Mouse (Mus musculus): ENCODE measurements around the gene Fam163b. TPM values are rescaled to one million over a fixed set of nuclear protein-coding genes. Genes with fewer than 3 reads are reported as not detected.

The Fam163b gene
- polyA plus RNA-seq, 1 experiment, result 129 TPM

- peaks cover 22% of the 10 kb centered on the region for H3K4me1 ChIP-seq (ENCODE audit: control insufficient read depth, insufficient read depth, low read length)
- H3K4me3 ChIP-seq (ENCODE audit: insufficient read depth, low read length), result no peak within 1 kb of the TSS
- TF ChIP-seq POLR2A (IDR thresholded peaks at IDR 0.05; ENCODE audit: extremely low read depth, insufficient read depth, low read length) (no peak), CTCF (IDR thresholded peaks at IDR 0.05; ENCODE audit: extremely low read depth, insufficient read depth, low read length) (no peak)
- H3K27ac ChIP-seq (ENCODE audit: insufficient read depth, low read length), result 0 out of 2 replicates have a peak within 1 kb of the TSS, but pooled peaks have one; percentile 5
Measured at GRCm38 (mm10) chr2:27164796-27165590, 22.7 kb upstream of the Fam163b start, which contains the start of gene Dbh. Gene Dbh, plus strand, starts transcription at chr2:27165233.

DNA sequence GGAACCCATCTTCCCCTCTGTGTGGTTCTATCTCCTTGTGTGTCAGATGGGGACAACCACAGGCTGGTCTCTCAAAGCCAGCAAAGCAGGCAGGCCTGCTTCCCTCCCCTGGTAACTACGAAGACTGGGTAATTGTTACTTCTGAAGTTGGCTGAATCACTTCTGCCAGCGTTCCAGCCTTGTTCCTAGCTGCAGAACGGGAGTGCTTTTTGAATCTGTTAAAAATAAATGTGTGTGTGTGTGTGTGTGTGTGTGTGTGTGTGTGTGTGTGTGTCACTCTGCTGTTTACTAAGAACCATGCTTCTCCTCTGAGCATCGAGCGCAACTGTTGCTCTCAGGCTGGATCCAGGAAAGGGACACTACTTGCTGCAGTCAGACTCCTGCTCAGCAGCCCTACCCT, 21.6 kb upstream of the Fam163b start:
- TF ChIP-seq CTCF (IDR thresholded peaks at IDR 0.05; ENCODE audit: extremely low read depth, insufficient read depth, low read length) (no peak), POLR2A (IDR thresholded peaks at IDR 0.05; ENCODE audit: extremely low read depth, insufficient read depth, low read length) (no peak)
- Histone ChIP-seq H3K4me3 (ENCODE audit: insufficient read depth, low read length) (no peak overlapping the region), H3K4me1 (ENCODE audit: control insufficient read depth, insufficient read depth, low read length) (peaks cover 22% of the 10 kb centered on the region), H3K27ac (ENCODE audit: insufficient read depth, low read length) (no peak overlapping the region)

DNA sequence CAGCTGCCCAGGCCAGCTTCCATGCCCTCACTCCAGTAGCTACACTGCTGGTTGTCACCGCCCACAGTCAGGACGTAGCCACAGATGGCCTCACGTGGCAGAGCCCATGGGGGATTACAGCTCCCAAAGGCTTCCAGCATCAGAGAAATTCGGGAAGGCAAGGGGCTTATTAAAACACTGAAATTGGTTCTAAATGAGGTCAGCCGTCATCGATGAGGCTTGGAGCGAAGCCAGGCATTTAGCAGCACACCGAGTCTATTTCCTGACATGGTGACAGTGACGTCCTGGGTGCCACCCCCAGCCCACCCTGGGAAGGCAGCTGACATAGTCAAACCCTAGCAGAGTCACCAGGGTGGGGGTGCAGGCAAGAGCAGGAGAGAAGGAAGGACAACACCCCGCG, 20.4 kb upstream of the Fam163b start:
- TF ChIP-seq POLR2A (IDR thresholded peaks at IDR 0.05; ENCODE audit: extremely low read depth, insufficient read depth, low read length) (no peak), CTCF (IDR thresholded peaks at IDR 0.05; ENCODE audit: extremely low read depth, insufficient read depth, low read length) (no peak)
- Histone ChIP-seq H3K4me1 (ENCODE audit: control insufficient read depth, insufficient read depth, low read length) (peaks cover 22% of the 10 kb centered on the region), H3K27ac (ENCODE audit: insufficient read depth, low read length) (no peak overlapping the region), H3K4me3 (ENCODE audit: insufficient read depth, low read length) (no peak overlapping the region)

DNA sequence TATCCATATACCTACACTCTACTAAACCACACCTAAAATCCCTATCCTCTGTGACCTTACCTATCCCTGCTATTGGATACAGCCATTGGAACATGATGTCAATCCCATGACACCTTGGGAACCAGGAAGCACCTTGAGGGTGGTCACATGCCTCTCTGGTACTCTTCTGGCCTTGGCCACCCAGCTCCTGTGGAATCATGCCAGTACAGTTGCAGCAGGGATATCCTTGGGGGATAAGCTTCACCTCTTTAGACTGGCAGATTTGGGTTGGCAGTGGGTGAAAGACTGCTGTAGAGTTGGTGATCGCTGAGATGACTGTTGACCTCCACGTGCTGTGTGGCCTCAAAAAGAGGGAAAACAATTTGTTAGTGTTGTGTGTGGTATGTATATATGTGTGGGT, 19.2 kb upstream of the Fam163b start:
- TF ChIP-seq POLR2A (IDR thresholded peaks at IDR 0.05; ENCODE audit: extremely low read depth, insufficient read depth, low read length), result no peak
- no peak for TF ChIP-seq CTCF (IDR thresholded peaks at IDR 0.05; ENCODE audit: extremely low read depth, insufficient read depth, low read length)
- no peak overlapping the region for H3K4me3 ChIP-seq (ENCODE audit: insufficient read depth, low read length)
- H3K27ac ChIP-seq (ENCODE audit: insufficient read depth, low read length), result no peak overlapping the region
- peaks cover 19% of the 10 kb centered on the region for H3K4me1 ChIP-seq (ENCODE audit: control insufficient read depth, insufficient read depth, low read length)

- Histone ChIP-seq H3K4me3 (ENCODE audit: insufficient read depth, low read length) (no peak overlapping the region), H3K27ac (ENCODE audit: insufficient read depth, low read length) (no peak overlapping the region), H3K4me1 (ENCODE audit: control insufficient read depth, insufficient read depth, low read length) (no peaks in the 10 kb centered on the region)
- TF ChIP-seq CTCF (IDR thresholded peaks at IDR 0.05; ENCODE audit: extremely low read depth, insufficient read depth, low read length), result no peak
- TF ChIP-seq POLR2A (IDR thresholded peaks at IDR 0.05; ENCODE audit: extremely low read depth, insufficient read depth, low read length), result no peak
Measured at GRCm38 (mm10) chr2:27156596-27156995, 14.3 kb upstream of the Fam163b start.

- peaks cover 2% of the 10 kb centered on the region; the same call in 1 of the 2 replicates for H3K4me1 ChIP-seq (ENCODE audit: control insufficient read depth, insufficient read depth, low read length)
- no peak overlapping the region for H3K4me3 ChIP-seq (ENCODE audit: insufficient read depth, low read length)
- TF ChIP-seq POLR2A (IDR thresholded peaks at IDR 0.05; ENCODE audit: extremely low read depth, insufficient read depth, low read length) (no peak), CTCF (IDR thresholded peaks at IDR 0.05; ENCODE audit: extremely low read depth, insufficient read depth, low read length) (no peak)
- no peak overlapping the region for H3K27ac ChIP-seq (ENCODE audit: insufficient read depth, low read length)
Measured at GRCm38 (mm10) chr2:27154466-27155185, 12.3 kb upstream of the Fam163b start.

DNA sequence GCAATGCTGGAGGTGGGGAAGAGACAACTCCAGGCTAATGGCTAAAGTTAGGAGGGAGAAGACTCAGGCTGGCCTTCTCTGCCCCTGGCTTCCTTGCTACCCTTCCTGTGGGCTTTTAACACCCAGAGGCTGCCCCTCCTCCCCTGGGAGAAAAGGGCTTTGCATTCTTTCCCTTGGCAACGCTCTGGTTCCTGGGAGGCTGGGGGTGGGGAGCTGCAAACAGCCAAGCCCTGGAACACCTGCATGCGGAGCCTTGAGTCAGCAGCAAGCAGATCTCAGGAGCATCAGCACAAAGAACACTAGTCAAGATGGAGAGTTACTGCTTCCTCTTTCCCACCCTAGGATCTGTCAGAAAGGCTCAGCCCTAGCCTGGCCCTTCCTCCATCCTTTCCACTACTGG, 7.2 kb upstream of the Fam163b start:
- TF ChIP-seq POLR2A (IDR thresholded peaks at IDR 0.05; ENCODE audit: extremely low read depth, insufficient read depth, low read length) (no peak), CTCF (IDR thresholded peaks at IDR 0.05; ENCODE audit: extremely low read depth, insufficient read depth, low read length) (no peak)
- peaks cover 2% of the 10 kb centered on the region; the same call in 1 of the 2 replicates for H3K4me1 ChIP-seq (ENCODE audit: control insufficient read depth, insufficient read depth, low read length)
- H3K27ac ChIP-seq (ENCODE audit: insufficient read depth, low read length), result no peak overlapping the region
- no peak overlapping the region for H3K4me3 ChIP-seq (ENCODE audit: insufficient read depth, low read length)

DNA sequence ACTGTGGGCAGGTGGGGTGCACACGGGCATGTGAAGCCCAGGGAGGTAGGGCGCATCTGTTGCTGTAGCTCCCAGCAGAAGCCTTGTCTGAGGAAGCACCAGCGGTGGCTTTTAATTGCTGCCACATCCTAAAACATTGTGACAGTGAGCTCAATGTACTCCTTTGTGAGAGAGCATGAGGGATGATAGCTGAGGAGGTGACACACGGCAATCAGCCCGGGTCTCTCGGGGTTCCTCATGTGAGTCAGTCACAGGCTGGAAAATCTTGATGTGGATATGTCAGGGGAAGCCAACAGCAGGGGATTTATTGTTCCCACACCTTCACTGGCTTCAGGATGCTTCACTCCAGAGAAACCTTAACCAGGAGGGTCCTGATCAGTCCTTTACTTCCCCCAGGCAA, 4.5 kb upstream of the Fam163b start:
- Histone ChIP-seq H3K27ac (ENCODE audit: insufficient read depth, low read length) (no peak overlapping the region), H3K4me1 (ENCODE audit: control insufficient read depth, insufficient read depth, low read length) (peaks cover 2% of the 10 kb centered on the region; the same call in 1 of the 2 replicates), H3K4me3 (ENCODE audit: insufficient read depth, low read length) (no peak overlapping the region)
- no peak for TF ChIP-seq CTCF (IDR thresholded peaks at IDR 0.05; ENCODE audit: extremely low read depth, insufficient read depth, low read length)
- no peak for TF ChIP-seq POLR2A (IDR thresholded peaks at IDR 0.05; ENCODE audit: extremely low read depth, insufficient read depth, low read length)

DNA sequence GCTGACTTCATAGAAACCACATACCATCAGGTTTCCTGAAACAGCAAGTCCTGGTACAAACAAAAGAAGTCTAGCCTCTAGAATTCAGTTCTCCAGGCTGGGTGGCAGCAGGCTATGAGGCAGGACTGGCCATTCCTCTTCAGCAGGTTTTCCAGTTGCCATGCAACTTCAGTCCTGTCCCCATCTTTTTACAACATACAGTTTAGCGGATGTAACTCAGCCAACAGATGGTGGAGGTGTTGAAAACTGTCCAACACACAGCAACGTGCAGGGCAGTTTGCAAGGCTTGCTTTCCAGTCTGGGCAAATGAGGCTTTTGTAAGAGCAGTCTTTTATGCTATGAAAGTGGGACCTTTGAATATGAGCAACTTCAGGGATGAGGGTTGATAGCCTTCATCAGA, 2.7 kb upstream of the Fam163b start:
- no peak overlapping the region for H3K27ac ChIP-seq (ENCODE audit: insufficient read depth, low read length)
- no peak for TF ChIP-seq POLR2A (IDR thresholded peaks at IDR 0.05; ENCODE audit: extremely low read depth, insufficient read depth, low read length)
- no peak for TF ChIP-seq CTCF (IDR thresholded peaks at IDR 0.05; ENCODE audit: extremely low read depth, insufficient read depth, low read length)
- H3K4me1 ChIP-seq (ENCODE audit: control insufficient read depth, insufficient read depth, low read length), result peaks cover 2% of the 10 kb centered on the region; the same call in 1 of the 2 replicates
- H3K4me3 ChIP-seq (ENCODE audit: insufficient read depth, low read length), result no peak overlapping the region
